Mouse (Mus musculus) bone marrow macrophage, adult 2 months (primary cell): ENCODE measurements at regions not wholly inside any gene's neighbourhood (a gene's known extent, or its start where the extent isn't known, plus 50 kb on each side); places are given as distances from the start of the nearest gene placed in this dataset.

Source experiments
- CTCF ChIP-seq: IDR thresholded peaks from 2 replicates; pipeline ENCODE4 v1.5.1; 2012; ENCODE audit warnings: low read depth, mild to moderate bottlenecking, low read length, moderate library complexity
- POLR2A ChIP-seq: IDR thresholded peaks from 2 replicates; pipeline ENCODE4 v1.6.1; 2012; ENCODE audit warnings: mild to moderate bottlenecking, low read depth, low read length, borderline replicate concordance

DNA sequence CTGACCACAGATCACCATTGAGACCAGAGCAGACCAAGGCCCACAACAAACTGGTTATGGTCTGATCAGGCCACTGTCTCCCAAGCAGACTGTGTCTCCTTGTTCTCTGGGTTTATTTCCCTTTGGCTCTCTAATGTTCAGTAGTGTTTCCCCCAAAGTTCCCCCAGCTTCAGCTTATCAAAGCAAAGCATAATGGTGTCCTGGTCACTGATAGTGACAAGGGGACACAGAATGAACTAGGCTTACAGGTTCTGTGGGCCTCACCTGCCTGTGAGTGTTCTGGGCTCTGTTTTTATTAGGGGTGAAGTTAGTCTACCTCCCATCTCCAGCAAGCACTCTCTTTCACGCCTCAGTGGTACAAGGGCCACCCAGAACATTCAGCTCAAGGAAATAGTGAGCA, 92.7 kb downstream of the Cd24a start:
- TF ChIP-seq POLR2A (no peak), CTCF (no peak)
